Mouse (Mus musculus): Measurements from ENCODE around the gene Apc2.
"Not testable (repeated sequence)": the region's sequence is repeated elsewhere in the genome, so short reads cannot be mapped to it uniquely, and the experiment has no call there.

Gene Apc2

DNA sequence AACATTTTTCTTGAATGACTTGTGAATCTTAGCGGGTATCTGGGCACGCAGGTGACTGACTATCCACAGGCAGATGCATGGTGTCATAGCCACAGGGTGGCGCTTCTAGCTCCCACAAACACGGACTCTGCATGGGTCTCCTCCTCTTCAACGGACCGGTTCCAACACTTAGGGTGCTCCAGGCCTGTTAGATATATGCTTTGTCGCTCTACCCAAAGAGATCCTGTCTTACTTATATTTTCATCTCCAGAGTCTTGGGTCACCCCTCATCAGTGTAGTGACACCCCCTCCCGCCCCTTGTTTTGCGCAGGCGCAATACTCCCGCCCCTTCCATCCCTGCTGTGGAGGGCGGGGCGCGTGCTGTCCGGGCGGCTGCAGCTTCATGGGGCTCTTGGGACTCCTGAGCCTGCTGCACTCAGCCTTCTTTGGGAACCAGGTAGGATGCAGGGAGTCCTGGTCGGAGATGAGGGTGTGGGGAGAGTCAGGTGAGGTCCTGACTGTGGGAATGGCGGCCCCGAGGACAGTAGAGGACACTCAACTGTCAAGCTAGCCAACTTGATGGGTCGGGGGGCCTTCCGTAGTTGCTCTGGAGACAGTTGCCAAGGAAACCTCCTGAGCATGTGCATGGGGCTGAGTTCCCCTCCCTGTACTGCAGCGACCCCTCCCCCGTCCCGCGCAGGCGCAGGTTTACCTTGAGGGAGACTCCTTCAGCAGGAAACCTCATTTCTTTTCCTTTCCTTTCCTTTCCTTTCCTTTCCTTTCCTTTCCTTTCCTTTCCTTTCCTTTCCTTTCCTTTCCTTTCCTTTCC is at the start of gene Apc2:
Gene Apc2 (plus strand): TSS at position 360 of the 808 bp plus-strand sequence.
- DNase-seq (ENCODE audit: low spot score), result peak; percentile 45

DNA sequence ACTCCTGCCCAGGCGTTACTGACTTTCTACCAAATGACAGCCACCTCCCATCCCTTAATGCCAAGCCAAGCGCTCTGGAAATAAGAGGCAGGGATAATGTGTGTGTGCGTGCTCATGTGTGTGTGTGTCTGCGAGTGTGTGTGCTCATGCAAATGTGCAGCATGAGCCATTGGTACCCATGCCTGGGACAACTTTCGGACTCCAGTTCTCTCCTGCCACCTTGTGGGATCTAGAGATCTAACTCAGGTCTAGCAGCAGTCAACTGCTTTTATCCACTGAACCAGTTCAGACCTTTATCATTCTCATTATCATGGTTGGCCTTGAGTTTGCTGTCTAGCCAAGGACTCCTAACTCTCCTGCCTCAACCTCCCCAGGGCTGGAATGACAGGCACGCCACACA is 47.9 kb upstream of the Apc2 start:
- peak; percentile 70 for DNase-seq (ENCODE audit: low spot score)

DNA sequence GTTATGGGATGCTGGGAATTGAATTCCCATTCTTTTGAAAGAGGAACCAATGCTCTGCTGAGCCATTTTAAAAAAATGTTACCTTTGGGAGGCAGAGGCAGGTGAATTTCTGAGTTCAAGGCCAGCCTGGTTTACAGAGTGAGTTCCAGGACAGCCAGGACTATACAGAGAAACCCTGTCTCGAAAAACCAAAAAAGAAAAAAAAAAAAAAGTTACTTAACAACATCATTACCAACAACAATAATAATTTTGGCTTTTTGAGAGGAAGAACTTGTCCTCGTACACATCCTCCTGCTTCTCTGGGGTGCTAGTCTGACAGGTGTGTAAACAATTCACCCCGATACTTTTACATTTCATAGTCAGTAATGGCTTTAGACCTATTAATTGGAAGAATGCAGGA is 47.3 kb upstream of the Apc2 start:
- not testable (repeated sequence) for DNase-seq (ENCODE audit: low spot score)

DNA sequence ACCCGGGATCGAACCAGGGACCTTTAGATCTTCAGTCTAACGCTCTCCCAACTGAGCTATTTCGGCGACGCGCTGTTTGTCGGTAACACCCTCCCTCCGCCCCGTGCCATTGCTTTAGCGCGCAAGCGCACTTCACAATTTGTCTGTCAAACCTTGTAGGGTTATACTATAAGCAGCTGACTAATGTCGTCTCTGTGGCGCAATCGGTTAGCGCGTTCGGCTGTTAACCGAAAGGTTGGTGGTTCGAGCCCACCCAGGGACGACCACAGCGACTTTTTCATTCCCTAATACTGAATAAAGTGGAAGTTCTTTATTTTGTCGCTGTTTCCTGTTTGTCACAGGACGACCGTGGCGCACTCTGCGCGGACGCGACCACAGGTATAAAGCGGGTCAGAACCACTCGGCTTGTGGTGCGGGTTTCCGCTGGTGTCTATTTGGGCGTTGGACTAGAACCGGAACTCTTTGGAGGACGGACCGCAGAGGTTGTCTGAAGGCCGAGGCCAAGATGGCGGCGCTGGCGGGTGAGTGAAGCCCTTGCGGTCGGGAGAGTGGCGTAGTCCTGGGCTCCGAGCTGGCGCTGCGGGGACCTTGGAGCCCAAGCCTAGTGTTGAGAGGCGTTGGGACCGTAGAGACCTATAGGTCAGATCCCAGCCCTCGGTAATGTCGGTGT is 46.7 kb upstream of the Apc2 start, which contains the start of gene Ndufs7:
Gene Ndufs7 (plus strand): TSS at position 151 of the 670 bp plus-strand sequence.
- peak; percentile 96 for DNase-seq (ENCODE audit: low spot score)

DNA sequence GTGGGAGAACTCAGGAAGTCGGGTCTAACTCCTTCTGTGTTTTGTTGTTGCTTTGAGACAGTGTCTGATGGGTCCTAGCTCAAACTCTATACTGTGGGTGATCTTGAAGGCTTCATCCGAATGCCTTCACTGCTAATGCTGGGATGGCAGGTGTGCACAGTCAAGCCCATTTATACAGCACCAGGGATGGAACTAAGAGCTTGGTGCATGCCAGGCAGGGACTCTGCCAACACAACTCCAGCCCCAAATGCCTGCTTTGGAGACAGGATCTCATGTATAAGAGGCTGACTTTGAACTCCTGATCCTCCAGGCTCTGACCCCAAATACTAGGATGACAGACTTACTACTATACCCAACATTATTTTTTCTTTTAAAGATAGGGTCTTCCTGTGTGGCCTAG is 45.7 kb upstream of the Apc2 start:
- no peak for DNase-seq (ENCODE audit: low spot score)

DNA sequence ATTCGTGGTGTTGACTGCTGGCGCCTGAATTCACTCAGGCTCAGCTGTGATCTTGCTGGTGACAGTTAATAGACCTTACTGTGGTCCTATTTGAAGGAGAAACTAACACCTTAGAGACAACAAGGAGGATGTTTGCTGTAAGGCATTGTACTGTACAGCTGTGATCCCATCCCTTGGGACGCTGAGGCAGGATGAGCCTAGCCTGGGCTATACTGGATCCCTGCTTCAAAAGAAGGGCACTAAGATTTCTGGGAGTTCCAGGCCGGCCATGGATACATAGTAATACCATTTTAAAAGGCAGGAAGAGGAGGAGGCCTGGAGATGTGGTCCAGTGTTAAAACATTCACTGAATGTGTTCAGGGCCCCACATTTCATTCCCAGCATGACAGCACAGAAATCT is 45.2 kb upstream of the Apc2 start:
- no peak for DNase-seq (ENCODE audit: low spot score)

DNA sequence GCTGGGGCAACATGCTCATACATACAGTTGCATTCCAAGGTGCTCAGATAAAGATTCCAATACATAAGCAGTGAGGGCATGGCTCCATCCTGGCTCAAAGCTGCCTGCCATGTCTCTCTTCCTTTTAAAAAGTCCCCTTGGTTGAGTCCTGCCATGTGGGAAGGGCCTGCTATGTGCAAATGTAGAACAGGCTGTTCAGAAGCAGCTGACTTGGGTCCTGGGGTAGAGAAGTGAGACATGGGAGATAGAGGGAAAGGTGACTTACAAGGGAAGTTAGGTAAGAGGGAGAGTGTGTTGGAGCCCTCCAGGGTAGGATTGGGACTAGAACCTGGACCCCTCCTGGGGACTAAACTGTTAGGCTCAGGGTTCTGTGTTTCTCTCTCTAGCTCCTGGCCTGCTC is 43.8 kb upstream of the Apc2 start:
- no peak for DNase-seq (ENCODE audit: low spot score)

DNA sequence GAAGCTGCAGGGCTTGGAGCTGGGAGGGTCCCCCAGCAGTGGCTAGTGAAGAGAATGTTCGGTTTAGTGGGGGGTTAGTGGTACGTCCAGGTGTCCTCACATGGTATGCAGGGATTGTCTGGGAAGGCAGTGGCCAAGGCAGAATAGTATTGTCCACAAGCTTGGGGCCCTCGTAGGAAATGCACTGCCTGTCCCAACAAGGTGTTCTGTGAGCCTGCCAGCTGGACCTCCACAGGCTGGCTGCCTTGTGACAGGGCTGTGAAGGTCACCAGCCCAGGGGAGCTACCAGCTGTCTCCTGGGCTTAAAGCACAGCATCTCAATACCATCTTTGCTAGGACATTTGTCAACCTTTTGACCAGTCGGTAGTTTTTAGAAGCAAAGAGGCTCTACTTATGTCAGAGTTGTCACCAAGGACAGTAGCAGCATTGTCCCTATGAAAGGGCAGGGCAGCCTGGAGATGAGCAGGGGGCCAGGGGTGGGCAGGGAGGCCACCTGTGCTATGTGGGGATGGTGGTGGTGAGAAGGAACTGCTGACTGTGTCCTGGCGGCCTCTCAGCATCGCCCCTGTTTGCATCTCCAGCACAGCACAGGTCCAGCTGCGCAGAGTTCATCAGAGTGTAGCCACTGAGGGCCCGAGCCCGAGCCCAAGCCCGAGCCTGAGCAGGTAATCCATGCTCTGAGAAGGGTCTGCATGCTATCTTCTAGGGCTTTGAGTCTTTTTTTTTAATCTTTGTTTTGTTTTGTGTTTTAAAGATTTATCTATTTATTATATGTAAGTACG is 43.1 kb upstream of the Apc2 start:
- DNase-seq (ENCODE audit: low spot score), result no peak

DNA sequence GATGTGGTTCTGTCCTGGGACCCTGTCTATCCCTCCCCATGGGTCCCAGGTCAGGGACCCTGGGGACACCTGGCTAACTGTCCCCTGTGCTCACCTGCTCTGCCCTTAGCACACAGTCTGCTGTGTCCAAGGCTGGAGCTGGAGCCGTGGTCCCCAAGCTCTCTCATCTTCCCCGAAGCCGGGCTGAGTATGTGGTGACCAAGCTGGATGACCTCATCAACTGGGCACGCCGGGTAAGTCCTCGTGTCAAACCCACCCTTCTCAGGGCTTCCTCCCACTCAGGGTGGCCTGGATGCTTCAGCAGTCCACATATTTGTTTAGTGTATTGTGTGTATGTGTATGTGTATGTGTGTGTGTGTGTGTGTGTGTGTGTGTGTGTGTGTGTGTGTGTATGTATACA is 42.2 kb upstream of the Apc2 start:
- no peak for DNase-seq (ENCODE audit: low spot score)

DNA sequence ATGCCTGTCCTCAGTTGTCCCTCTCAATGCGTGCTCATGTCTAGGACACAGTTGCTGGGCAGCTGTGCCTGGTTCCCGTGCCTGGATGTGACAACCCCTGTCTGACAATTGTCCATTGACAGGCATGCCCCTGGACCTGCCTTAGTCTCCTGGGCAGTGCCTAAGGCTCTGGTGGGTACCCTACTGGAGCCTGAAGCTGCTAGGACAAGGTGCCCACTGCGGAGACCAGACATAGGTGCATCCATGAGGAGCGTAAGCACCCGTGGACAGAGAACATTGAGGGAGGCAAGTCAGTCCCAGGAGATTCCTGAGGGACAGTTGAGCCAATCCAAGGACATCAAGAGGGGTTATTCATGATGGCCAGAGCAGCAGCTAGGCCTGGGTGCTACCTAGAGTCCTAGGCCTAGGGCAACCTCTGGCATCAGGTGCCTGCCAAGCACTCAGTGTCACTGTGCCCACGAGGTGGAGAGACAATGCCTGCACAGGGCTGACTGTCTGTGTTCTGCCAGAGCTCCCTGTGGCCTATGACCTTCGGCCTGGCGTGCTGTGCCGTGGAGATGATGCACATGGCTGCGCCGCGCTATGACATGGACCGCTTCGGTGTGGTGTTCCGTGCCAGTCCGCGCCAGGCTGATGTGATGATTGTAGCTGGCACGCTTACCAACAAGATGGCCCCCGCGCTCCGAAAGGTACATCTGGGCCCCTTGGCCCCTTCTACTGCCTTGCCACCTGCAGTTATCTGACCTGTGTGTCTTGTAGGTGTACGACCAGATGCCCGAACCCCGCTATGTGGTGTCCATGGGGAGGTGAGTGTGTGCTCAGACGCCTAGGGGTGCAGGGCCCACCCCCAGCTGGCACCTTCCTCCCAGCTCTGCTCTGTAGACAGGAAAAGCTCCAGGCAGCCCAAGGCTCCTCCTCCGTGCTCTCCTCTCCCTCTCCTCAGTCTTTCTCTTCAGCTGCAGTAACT is 41.2 kb upstream of the Apc2 start:
- no peak for DNase-seq (ENCODE audit: low spot score)

DNA sequence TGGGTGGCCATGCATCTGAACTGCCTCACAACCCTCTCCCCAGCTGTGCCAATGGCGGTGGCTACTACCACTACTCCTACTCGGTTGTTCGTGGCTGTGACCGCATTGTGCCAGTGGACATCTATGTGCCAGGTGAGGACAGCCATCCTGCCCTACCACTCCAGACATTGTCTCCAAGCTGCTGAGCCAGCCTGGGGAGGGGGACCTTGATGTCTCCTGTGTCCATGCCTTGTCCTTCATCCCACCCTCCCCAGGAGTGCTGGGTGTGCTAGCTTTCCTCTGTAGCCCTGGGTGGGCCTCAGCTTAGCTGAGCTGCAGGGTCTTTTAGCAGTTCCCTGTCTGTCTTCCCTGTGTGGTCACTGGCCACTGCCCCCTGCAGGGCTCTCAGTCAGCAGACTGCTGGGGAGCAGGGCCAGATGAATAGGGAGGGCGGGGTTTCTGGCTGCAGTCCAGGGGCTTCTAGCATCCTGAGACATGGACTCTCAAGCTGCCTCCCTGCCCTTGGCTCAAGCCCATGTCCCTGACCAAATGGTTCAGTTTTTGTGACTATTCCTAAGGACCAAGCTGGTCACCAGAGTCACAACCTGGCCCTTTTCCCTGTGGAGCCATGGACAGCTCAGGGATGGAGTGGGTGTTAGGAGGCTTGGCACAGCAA is 39.8 kb upstream of the Apc2 start:
- DNase-seq (ENCODE audit: low spot score), result no peak

DNA sequence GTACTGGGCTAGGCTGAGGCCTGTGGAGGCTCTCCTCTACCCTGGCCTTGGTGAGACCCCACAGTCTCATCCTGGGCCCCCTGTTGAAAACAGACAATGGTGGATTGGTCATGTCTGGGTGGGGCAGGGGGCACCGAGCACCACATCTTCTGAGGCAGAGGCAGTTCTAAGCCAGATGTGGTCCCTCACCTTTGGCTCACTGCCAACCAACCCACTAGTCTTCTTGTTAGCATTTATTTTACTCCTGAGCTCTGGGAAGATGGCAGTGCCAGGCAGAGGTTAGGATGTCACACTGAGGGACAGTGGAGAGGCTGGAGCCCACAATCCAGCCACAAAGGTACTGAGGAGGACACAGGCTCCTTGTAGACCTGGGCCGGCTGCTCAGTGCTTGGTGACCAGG is 37.8 kb upstream of the Apc2 start:
- DNase-seq (ENCODE audit: low spot score), result no peak

DNA sequence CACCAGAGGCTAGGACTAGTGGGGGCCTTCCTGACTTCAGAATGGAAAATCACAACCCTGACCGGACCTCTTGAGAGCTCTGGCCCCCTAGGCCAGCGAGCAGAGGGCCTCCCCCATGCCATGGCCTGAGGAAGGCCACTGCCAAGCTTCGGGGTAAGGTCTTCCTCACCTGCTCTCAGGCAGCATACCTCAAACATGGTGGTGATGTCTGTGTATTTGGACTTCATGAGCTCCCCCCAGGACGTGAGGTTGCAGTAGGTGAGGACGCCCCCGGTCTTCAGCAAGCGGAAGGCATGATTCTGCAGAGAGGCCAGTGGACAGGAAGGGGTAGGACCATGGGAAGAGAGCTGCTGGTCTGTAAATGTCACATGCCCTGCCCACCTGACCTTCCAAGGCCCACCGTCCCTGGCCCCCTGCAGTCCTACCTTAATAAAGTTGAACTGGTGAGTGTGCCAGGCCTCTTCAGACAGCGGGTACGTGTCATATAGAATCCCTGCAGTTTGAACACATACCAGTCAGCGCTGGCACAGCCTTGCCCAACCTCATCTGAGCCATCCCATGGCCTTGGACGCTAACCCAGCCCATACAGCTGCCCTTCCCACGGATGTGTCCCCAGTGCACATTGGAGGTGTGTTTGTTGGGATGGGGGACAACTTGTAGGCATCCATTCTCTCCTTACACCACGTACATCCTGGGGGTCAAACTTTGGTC is 36.9 kb upstream of the Apc2 start:
- no peak for DNase-seq (ENCODE audit: low spot score)

DNA sequence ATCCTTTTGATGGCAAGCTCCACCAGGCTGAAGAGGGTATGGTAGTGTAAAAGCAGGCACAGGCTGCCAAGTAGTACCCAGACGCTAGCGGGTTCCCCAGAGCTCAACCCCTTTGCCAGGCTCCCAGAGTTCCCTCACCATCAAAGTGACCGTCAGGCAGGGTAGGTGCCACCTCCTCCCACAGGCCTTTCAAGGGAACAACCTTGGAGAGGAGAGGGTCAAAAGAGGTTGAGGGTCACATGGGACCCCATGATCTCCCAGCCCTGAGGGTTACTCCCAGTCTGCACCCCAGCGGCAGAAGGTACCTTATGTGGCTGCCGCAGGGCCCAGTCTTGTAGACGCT is 36.3 kb upstream of the Apc2 start:
- DNase-seq (ENCODE audit: low spot score), result no peak

DNA sequence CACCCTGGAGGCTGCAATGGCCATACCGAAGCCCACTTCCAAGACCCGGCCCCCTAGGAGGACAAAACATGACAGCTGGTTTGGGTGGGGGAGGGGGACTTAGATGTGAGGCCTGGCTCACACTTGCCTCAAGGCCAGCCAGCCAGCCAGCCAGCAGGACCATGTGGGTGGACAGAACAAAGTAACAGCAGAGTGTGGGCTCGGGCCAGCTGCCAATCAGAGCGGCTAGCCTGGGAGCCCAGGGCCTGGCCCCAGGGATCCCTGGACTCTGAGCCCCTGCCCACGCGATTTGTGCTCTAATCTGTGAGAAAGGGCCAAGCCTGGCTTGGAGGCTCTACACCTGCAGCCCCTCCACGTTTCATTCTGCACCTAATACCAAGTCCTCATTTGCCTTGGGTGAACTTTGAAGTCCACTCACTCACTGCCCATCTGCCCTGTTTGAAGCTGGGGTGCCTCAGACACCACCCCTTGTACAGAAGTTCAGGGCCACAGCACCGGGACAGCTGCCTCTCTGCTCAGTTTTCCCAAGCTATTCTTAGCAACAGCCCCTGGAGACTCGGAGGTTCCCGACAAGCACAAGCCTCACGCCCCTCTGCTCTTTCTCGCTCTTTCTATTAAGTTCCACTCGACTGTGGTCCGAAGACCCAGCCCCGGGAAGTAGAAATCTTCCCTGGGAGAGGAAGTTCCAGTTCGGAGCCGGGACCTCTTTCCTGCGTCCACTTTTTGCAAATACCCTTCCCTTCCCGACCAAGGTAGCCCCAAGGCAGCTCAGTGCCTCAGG is 35.7 kb upstream of the Apc2 start:
- peak; percentile 65 for DNase-seq (ENCODE audit: low spot score)

DNA sequence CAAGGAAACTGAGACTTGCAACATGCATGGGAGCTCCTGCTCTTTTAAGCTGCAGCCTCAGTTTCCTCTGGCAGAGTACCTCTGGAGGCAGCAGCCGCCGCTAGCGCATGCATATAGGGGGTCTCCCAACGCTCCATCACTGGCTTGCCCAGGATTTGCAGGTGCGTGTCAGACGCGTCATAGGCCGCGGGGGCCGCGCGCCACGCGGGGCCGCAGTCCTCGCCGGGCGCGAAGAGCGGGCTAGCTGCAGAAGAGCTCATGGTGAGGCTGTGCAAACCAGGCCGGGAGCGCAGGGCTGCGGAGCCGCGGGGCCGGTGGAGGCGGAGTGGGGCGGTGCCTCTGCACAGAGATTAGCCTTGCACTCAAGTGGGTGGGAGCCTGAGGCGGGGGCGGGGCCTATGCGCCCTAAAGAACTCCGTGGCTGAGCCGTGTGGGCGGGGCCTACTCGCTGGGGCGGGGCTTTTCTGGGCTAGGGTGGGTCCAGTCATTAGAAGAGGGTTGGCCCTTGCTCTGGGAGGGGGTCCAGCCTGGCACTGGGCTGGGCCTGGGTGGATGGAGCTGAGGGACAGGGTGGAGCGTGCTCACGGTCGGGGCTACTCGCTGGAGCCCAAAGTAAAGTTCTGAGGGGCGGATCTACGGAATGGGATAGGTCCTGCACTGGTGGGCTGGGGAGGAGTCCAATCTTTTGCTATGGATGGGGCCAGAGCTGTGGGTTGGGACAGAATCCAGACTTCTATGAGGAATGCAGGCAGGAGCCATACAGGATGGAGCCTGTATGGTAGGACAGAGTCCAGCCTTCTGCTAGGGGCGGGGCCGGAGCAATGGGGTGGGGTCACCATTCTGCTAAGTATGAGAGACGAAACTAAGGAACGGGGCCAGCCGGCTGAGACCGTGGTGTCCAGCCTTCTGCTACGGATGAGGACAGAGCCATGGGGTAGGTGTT is 34.9 kb upstream of the Apc2 start, which contains the start of the genes Gamt and Dazap1:
Gene Gamt (minus strand): TSS at position 371 of the 943 bp plus-strand sequence.
Gene Dazap1 (plus strand): TSS at position 845 of the 943 bp plus-strand sequence.
- peak; percentile 98 for DNase-seq (ENCODE audit: low spot score)

DNA sequence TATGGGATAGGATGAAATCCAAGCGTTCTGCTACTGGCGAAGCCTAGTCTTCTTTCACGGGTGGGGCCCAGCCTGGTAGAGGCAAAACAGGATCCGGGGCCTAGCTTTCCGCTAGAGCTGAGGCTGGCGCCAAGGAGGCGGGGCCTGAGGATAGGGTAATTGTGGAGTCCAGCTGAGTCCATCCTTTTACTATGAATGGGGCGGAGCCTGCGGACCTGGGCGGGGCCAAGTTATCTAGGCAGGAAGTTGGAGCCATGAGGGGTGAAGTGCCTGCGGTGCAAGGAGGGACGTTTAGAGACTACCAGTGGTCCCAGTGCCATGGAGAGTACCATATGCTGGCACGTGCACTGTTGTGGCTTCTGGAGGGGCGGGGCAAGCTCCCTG is 34.2 kb upstream of the Apc2 start:
- peak; percentile 99 for DNase-seq (ENCODE audit: low spot score)

DNA sequence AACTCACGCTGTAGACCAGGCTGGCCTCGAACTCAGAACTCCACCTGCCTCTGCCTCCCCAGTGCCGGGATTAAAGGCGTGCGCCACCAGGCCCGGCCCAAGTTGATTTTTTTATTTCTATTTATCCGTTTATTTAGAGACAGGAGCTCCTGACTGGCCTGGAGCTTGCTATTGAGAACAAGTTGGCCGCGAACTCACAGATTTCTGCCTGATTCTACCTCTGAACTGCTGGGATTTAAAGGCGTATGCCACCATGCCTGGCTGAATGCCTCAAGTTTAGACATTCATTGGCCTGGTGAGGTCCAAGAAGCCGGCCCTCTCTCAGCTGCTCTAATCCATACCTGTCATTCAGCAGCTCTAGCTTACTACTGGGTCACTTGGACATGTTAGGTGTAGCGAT is 33.6 kb upstream of the Apc2 start:
- DNase-seq (ENCODE audit: low spot score), result no peak

Measured in adipocyte (in vitro differentiated cells).